Mouse (Mus musculus) limb, embryonic 14.5 days (tissue): ENCODE measurements around the gene Leng1. TPM values are rescaled to one million over a fixed set of nuclear protein-coding genes. Genes with fewer than 3 reads are reported as not detected.
A peak's percentile ranks its signal among the peaks of the same experiment; 100 is the strongest.
"Not testable (repeated sequence)": the region's sequence is repeated elsewhere in the genome, so short reads cannot be mapped to it uniquely, and the experiment has no call there.

Experiments
- ATAC-seq: fragments of 200-750 bp; cut with Nextera tagmentation; 2 replicates; pipeline ENCODE4 v1.8.0; 2017; ENCODE audit warnings: low read depth, moderate number of reproducible peaks, moderate TSS enrichment; ENCODE audit not compliant: low FRiP score
- DNase-seq: peaks from one replicate; pipeline ENCODE4 v3.0.0-alpha.2; 2015; ENCODE audit warnings: low spot score
- H3K27ac ChIP-seq: fragments of 300-500 bp; sonication (generic); replicated peaks from 2 replicates; pipeline ENCODE4 v1.5.1; 2014; ENCODE audit warnings: low read depth, mild to moderate bottlenecking, low read length, moderate library complexity, mixed read lengths
- H3K27me3 ChIP-seq: fragments of 300-500 bp; sonication (generic); 2 replicates; pipeline ENCODE4 v1.6.1; 2014; ENCODE audit warnings: low read length, mixed read lengths; ENCODE audit not compliant: control insufficient read depth, insufficient read depth
- H3K36me3 ChIP-seq: fragments of 300-500 bp; sonication (generic); 2 replicates; pipeline ENCODE4 v1.6.1; 2014; ENCODE audit warnings: mild to moderate bottlenecking, low read length, moderate library complexity, mixed read lengths; ENCODE audit not compliant: control insufficient read depth, insufficient read depth
- H3K4me1 ChIP-seq: fragments of 300-500 bp; sonication (generic); 2 replicates; pipeline ENCODE4 v1.6.1; 2014; ENCODE audit warnings: antibody characterized with exemption, low read length, mixed read lengths; ENCODE audit not compliant: control insufficient read depth, insufficient read depth
- H3K4me2 ChIP-seq: fragments of 300-500 bp; sonication (generic); replicated peaks from 2 replicates; pipeline ENCODE4 v1.6.1; 2014; ENCODE audit warnings: low read depth, mild to moderate bottlenecking, low read length, moderate library complexity; ENCODE audit not compliant: severe bottlenecking
- H3K4me3 ChIP-seq: fragments of 300-500 bp; sonication (generic); replicated peaks from 2 replicates; pipeline ENCODE4 v1.5.1; 2014; ENCODE audit warnings: low read length
- H3K9ac ChIP-seq: fragments of 300-500 bp; sonication (generic); 2 replicates; pipeline ENCODE4 v1.6.1; 2014; ENCODE audit warnings: mild to moderate bottlenecking, low read depth, low read length, moderate library complexity; ENCODE audit not compliant: severe bottlenecking
- H3K9me3 ChIP-seq: fragments of 300-500 bp; sonication (generic); 2 replicates; pipeline ENCODE4 v1.6.1; 2016; ENCODE audit warnings: low read length; ENCODE audit not compliant: control insufficient read depth
- POLR2A ChIP-seq: fragments of 200-500 bp; IDR thresholded peaks from 2 replicates; pipeline ENCODE4 v1.8.0; 2012; ENCODE audit warnings: inconsistent platforms, mild to moderate bottlenecking, moderate library complexity, borderline replicate concordance; ENCODE audit not compliant: insufficient read depth, insufficient read length; ENCODE audit errors: extremely low read depth
- WGBS: fragments of 180-500 bp; shearing (Covaris S2); extraction: QIAGEN DNeasy Blood & Tissue Kit; methylation state at CpG from one replicate; pipeline ENCODE4 v1.1.7; 2014; 5-methylcytosine and 5-hydroxymethylcytosine counted together
- polyA plus RNA-seq, 2 experiments: library from polyadenylated mRNA; depleted of rRNA in 1 of 2; stranded (reverse) in 1 of 2; unstranded in 1 of 2; fragments of >200 nt; fragmentation: Nextera tagmentation in 1 of 2; extraction: Ambion mirVana in 1 of 2; gene quantifications; 2 replicates each; pipeline versions ENCODE4 v1.2.1 to v1.2.3; 2012 to 2014

The Leng1 gene
- 6.0 and 10.5 TPM in 2 replicates for polyA plus RNA-seq (2012; rRNA removed)
- 12.6 and 14.6 TPM in 2 replicates for polyA plus RNA-seq (2014; fragmentation: Nextera tagmentation; extraction: Ambion mirVana)

- Histone ChIP-seq H3K4me2 (peak within 1 kb of the TSS; percentile 72), H3K4me1 (peaks cover 17% of the 10 kb centered on the region), H3K27me3 (no peaks in the 10 kb centered on the region), H3K4me3 (peak within 1 kb of the TSS; percentile 66), H3K9ac (peak within 1 kb of the TSS; percentile 73), H3K27ac (peak within 1 kb of the TSS; percentile 77), H3K9me3 (no peaks in the 10 kb centered on the region), H3K36me3 (peaks cover 28% of the 10 kb centered on the region)
- peak; percentile 24; the same call in 1 of the 2 replicates for TF ChIP-seq POLR2A
- ATAC-seq (peak; percentile 97), DNase-seq (peak; percentile 99)
- WGBS: 4% methylated on average over 45 of the region's 45 CpGs
Observed at GRCm38 (mm10) chr7:3665215-3666114, at the start of gene Leng1. Leng1 (minus strand) TSS chr7:3665840.

- TF ChIP-seq POLR2A: no peak
- no peak for ATAC-seq
Observed at GRCm38 (mm10) chr7:3715249-3715648, 49.6 kb upstream of the Leng1 start.

DNA sequence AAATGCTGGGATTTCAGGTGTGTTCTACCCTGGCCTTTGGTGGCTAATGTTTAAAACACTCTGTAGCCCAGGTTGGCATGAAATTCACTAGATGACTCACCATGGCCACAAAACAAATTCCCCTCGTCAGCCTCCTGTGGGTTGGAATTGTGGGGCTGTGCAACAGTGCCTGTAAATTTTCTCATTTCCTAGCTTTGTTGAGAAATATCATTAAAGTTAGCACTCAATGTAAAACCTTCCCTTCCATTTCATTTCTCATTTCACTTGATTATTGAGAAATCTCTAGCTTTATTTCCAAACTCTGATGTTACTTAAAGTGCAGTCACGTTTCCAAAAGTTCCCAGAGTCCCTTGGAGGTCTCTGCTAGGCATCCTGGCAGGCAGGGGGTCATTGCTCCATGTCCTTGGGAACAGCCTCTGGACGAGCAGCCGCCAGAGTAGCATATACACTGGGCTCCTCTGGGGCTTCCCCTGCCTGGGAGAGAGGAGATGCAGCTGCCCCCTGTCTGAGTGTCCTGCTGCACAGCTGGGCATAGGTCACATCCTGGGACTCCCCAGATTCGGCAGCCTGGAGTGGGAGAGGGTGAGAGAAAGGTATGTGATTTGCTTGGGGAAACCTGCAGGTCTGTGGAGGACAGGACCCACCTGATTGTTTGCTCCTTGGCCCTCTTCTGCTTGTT lies 46.8 kb upstream of the Leng1 start:
- H3K27me3 ChIP-seq: no peaks in the 10 kb centered on the region
- H3K4me3 ChIP-seq: no peak overlapping the region
- H3K4me1 ChIP-seq: no peaks in the 10 kb centered on the region
- H3K36me3 ChIP-seq: peaks cover 8% of the 10 kb centered on the region
- DNase-seq: no peak
- no peak overlapping the region for H3K9ac ChIP-seq
- no peak overlapping the region for H3K4me2 ChIP-seq
- no peak for TF ChIP-seq POLR2A
- 26% methylated on average over 5 of the region's 5 CpGs for WGBS
- no peaks in the 10 kb centered on the region for H3K9me3 ChIP-seq
- no peak overlapping the region for H3K27ac ChIP-seq
- ATAC-seq: no peak

More at GRCm38 (mm10) chr7:3715249-3715648, 49.6 kb upstream of the Leng1 start:
- 40% methylated on average over 1 of the region's 1 CpGs for WGBS
- DNase-seq: no peak
- Histone ChIP-seq H3K9ac (no peak overlapping the region), H3K4me2 (no peak overlapping the region), H3K4me3 (no peak overlapping the region), H3K36me3 (no peaks in the 10 kb centered on the region), H3K4me1 (no peaks in the 10 kb centered on the region), H3K9me3 (no peaks in the 10 kb centered on the region), H3K27ac (no peak overlapping the region), H3K27me3 (no peaks in the 10 kb centered on the region)

- H3K36me3 ChIP-seq: peaks cover 34% of the 10 kb centered on the region
- H3K9ac ChIP-seq: no peak overlapping the region
- H3K27me3 ChIP-seq: no peaks in the 10 kb centered on the region
- no peak for TF ChIP-seq POLR2A
- peaks cover 3% of the 10 kb centered on the region; the same call in 1 of the 2 replicates for H3K4me1 ChIP-seq
- no peak overlapping the region for H3K4me2 ChIP-seq
- 74% methylated on average over 1 of the region's 1 CpGs for WGBS
- H3K4me3 ChIP-seq: no peak overlapping the region
- DNase-seq: no peak
- no peak for ATAC-seq
- no peak overlapping the region for H3K27ac ChIP-seq
- no peaks in the 10 kb centered on the region for H3K9me3 ChIP-seq
Observed at GRCm38 (mm10) chr7:3709000-3709399, 43.4 kb upstream of the Leng1 start.

- H3K36me3 ChIP-seq: peaks cover 34% of the 10 kb centered on the region
- WGBS: 33% methylated on average over 5 of the region's 5 CpGs
- not testable (repeated sequence) for ATAC-seq, H3K27me3 ChIP-seq, DNase-seq, H3K27ac ChIP-seq, H3K4me2 ChIP-seq, H3K9ac ChIP-seq, H3K4me3 ChIP-seq, H3K9me3 ChIP-seq, H3K4me1 ChIP-seq
Observed at GRCm38 (mm10) chr7:3708447-3708980, 42.9 kb upstream of the Leng1 start.
